Mouse (Mus musculus) left cerebral cortex, adult 8-10 months (tissue): ENCODE measurements at regions not wholly inside any gene's neighbourhood (a gene's known extent, or its start where the extent isn't known, plus 50 kb on each side); places are given as distances from the start of the nearest gene placed in this dataset.

Experiments used
- DNase-seq, 2 experiments: peaks; one replicate each; pipeline ENCODE4 v3.0.0; 2022; ENCODE audit warnings: low spot score in 2 of 2

- DNase-seq: no peak
Observed at GRCm38 (mm10) chr2:178805283-178805682, 375.0 kb downstream of the Cdh26 start.

GRCm38 (mm10) chr2:178821552-178821951 lies 391.2 kb downstream of the Cdh26 start:
- no peak for DNase-seq

DNA sequence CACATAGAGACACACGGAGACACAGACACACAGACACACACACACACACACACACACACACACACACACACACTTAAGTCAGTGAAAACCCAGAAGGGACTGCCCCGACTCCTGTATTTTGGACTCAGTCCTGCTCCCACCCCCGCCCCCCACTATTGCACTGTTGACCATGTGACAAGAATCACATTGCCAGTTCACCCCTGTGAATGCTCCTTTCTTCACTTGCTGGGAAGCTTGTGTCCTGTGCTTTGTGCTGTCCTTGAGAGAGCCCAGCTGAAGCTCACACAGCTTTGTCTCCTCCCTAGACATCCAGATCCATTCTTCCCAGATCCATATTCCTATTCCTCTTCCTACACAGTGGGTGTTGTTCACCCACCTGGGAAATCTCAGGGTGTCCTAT lies 400.0 kb downstream of the Cdh26 start:
- no peak for DNase-seq

- peak in 1 of 2 experiments; percentile 17 for DNase-seq
Observed at GRCm38 (mm10) chr2:178834986-178835385, 404.7 kb downstream of the Cdh26 start.

- no peak for DNase-seq
Observed at GRCm38 (mm10) chr2:178838571-178838970, 408.2 kb downstream of the Cdh26 start.

GRCm38 (mm10) chr2:178840975-178841374 lies 410.6 kb downstream of the Cdh26 start:
- DNase-seq: peak in 1 of 2 experiments; percentile 14

GRCm38 (mm10) chr2:178842595-178842994 lies 412.3 kb downstream of the Cdh26 start:
- no peak for DNase-seq

GRCm38 (mm10) chr2:178843458-178843857 lies 413.1 kb downstream of the Cdh26 start:
- no peak for DNase-seq

DNA sequence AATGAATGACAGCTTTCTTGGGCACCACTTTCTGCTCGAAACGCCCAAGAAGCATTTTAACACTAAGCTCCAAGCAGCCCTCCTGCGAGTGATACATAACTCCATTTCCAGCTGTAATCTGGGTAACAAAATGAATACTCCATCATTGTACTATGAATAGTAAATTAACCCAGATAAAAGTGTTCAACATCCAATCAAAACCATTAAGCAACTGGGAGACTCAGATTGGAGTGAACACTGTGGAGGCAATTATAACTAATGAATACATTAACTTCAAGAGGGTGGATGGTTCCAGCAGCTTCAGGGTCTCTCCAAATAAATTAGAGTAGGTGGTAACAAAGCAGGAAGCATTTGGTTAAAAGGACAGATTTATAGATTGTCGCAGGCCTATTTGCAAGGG lies 414.2 kb downstream of the Cdh26 start:
- no peak for DNase-seq

DNA sequence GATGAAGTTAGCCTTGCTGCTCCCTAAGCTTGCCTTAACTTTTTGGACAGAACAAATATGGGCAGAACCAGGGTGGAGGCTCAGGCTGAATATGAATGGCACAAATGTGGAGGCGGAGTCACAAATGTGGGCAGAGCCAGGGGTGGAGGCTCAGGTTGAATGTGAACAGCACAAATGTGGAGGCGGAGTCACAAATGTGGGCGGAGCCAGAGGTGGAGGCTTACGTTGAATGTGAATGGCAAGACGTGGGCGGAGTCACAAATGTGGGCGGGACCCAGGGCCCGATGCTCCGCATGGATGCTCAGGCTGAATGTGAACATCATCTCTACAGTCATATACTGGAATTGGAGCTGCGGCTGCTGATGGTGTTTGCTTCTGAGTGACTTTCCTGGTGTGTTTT lies 420.0 kb downstream of the Cdh26 start:
- no peak for DNase-seq

DNA sequence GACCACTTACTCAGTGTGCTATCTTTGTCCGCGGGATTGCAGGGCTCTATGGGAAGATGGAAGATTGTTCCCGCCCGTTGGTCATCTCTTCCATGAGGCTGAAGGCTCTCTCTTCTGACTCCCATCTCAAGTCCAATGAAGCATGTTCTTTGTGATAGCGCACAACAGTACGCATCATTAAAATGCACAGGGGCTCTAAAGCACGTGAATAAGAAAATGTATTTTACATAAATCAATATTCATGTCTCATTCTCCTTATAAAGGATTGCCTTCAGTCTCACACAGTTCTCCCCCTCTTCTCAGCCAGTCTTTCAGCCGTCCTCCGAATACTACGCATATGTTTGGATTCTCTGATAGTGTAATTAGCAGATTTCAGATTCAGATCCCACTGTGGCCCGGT lies 420.4 kb downstream of the Cdh26 start:
- DNase-seq: no peak

- DNase-seq: no peak
Observed at GRCm38 (mm10) chr2:178854012-178854411, 423.7 kb downstream of the Cdh26 start.

DNA sequence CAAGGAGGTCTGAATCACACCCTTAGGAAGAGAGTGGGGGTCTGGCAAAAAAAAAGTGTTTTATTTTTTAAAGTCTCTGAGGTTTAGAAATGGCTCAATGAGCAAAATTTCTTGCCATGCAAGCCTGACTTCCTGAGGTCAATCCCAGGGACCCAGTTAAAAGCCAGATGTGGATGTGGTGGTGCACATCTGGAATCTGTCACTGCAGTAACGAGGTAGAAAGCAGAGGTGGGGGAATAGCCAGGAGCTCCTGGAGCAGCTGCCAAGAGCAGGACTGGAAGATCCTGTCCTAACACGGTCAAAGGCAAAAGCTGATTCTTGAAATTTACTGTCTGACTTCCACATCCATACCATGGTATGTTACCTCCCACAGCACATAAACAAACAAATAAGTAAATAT lies 424.4 kb downstream of the Cdh26 start:
- DNase-seq: no peak

GRCm38 (mm10) chr2:178862620-178863019 lies 432.3 kb downstream of the Cdh26 start:
- DNase-seq: no peak

DNA sequence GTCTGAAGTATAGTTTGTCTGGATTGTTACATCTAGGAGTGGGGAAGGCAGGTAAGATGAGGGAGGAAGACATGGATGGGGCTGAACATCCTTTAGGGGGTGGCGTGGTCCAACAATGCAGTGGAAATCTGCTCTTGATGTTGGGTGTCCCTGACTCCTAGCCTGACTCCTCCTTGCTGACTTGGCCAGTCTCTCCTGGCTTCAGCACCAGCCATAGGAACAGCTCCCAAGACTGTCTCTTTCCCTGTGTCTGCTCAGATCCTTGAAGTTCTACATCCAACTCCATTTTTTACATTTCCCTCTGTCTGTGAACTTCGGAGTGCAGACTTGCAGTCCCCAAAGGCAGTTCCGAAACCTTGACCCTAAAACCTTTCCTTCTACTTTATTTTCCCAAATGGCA lies 436.8 kb downstream of the Cdh26 start:
- no peak for DNase-seq

- DNase-seq: no peak
Observed at GRCm38 (mm10) chr2:178869160-178869559, 438.8 kb downstream of the Cdh26 start.

DNA sequence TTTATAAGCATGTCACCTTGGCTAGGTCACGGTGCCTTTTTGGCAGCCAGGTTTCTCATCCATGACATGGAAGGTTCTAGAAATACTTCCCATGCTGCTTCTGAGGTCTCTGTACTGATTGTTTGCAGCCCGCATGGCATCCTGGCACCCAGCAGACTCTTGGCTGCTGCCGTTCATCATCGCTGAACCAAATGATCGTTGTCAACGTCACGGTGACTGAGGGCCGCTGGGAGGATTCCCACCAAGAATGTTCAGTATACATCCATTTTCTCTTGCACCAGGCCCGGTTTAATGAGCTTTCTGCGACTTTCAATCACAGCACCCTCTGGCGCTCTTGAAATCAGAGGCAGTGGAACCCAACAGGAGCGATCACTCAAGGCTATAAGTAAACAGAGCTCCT lies 448.1 kb downstream of the Cdh26 start:
- DNase-seq: no peak

DNA sequence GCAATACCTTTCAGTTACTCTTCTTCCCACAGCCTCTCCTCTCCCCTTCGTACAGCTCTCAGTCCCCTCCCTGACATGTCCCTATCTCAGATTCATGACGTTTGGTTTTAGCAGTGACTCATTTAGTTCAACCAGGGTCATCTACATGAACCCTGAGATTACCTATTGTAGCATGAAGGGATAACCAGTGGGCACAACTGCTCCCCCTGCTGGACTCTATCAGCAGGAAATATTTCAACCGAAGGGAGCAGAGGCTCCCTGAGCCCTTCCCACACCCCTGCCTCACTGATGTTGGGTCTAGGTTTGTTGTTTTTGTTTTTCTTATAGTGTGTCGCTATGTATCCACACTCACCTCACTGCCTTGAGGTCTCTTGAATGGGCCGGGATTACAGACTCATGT lies 455.4 kb downstream of the Cdh26 start:
- no peak for DNase-seq

- no peak for DNase-seq
Observed at GRCm38 (mm10) chr2:178888704-178889103, 458.4 kb downstream of the Cdh26 start.

DNA sequence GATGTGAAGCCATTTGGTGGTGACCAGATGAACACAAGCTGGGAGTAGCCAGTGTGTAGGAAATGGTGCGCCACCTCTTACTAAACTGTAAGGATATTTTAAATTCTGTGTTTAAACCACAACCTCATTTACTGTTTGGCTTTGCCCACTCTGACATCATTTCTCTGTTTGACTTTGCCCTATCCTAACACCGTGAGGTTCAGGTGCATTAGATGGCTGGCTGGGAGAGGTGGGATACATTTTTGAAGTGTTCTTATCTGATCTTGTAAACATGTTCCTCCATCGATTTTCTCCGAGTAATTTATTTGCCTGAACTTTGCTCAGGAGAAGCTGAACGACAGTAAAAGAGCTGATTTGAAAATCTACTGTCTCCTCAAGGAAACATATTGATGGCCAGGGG lies 472.1 kb downstream of the Cdh26 start:
- no peak for DNase-seq

- no peak for DNase-seq
Observed at GRCm38 (mm10) chr2:178909325-178909724, 479.0 kb downstream of the Cdh26 start.

DNA sequence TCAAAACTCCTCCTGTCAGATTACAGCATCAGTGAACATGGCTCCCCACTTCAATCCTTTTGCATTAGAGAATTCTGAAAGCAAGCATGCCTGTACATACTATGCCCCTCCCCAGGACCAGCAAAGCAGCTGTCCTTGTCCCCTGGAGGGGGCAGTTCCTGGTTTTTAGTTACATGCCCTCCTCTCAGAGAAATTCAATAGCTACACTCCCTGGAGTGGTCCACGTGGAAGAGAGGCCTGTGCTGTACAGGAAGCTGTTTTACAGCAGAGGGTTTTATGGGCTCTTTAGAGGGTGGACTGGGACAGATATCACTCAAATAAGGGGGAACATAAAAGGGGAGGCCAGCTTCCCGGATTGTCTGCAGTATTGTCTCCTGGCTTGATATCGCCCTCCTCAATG lies 481.3 kb downstream of the Cdh26 start:
- no peak for DNase-seq

- DNase-seq: no peak
Observed at GRCm38 (mm10) chr2:178916316-178917033, 486.1 kb downstream of the Cdh26 start.
